Mouse (Mus musculus) small intestine, adult 2 months (tissue): ENCODE measurements around the gene Ppp1r10. TPM values are rescaled to one million over a fixed set of nuclear protein-coding genes. Genes with fewer than 3 reads are reported as not detected.

ENCODE experiments used
- H3K27ac ChIP-seq: fragments of 200-500 bp; 2 replicates; pipeline ENCODE4 v1.5.1; 2012; ENCODE audit warnings: low read depth, low read length, control low read depth, inconsistent platforms; ENCODE audit not compliant: insufficient read depth
- H3K27me3 ChIP-seq: fragments of 200-500 bp; 2 replicates; pipeline ENCODE4 v1.6.1; 2012; ENCODE audit warnings: mild to moderate bottlenecking, moderate library complexity, low read length, inconsistent platforms; ENCODE audit not compliant: control insufficient read depth, insufficient read depth
- H3K36me3 ChIP-seq: fragments of 200-500 bp; 2 replicates; pipeline ENCODE4 v1.6.1; 2012; ENCODE audit warnings: mild to moderate bottlenecking, low read length, control low read depth, inconsistent platforms; ENCODE audit not compliant: control insufficient read depth, insufficient read depth
- H3K4me1 ChIP-seq: fragments of 200-500 bp; 2 replicates; pipeline ENCODE4 v1.6.1; 2012; ENCODE audit warnings: low read length, inconsistent platforms, mixed read lengths; ENCODE audit not compliant: control insufficient read depth, insufficient read depth, insufficient read length
- H3K4me3 ChIP-seq: fragments of 200-500 bp; 2 replicates; pipeline ENCODE4 v1.5.1; 2012; ENCODE audit warnings: low read depth, mild to moderate bottlenecking, control low read depth, inconsistent platforms, low read length, moderate library complexity
- CTCF ChIP-seq: fragments of 200-500 bp; IDR thresholded peaks from 2 replicates; pipeline ENCODE4 v1.5.1; 2012; ENCODE audit warnings: low read depth, mild to moderate bottlenecking, control low read depth, inconsistent platforms, low read length, moderate library complexity, mixed read lengths; ENCODE audit not compliant: insufficient replicate concordance, insufficient read length; ENCODE audit errors: extremely low read depth
- POLR2A ChIP-seq: fragments of 200-500 bp; IDR thresholded peaks from 2 replicates; pipeline ENCODE4 v1.6.1; 2012; ENCODE audit warnings: low read depth, mild to moderate bottlenecking, control low read depth, inconsistent platforms, low read length, moderate library complexity
- WGBS: fragments of 180-500 bp; shearing (Covaris S2); methylation state at CpG from one replicate; pipeline ENCODE4 v1.1.7; 2018; 5-methylcytosine and 5-hydroxymethylcytosine counted together
- polyA plus RNA-seq: library from polyadenylated mRNA; depleted of rRNA; stranded (reverse); fragments of >200 nt; gene quantifications from 2 replicates; pipeline ENCODE4 v1.2.3, GENCODE M21; 2012

Gene Ppp1r10
- polyA plus RNA-seq, 1 experiment: 33.3 TPM

DNA sequence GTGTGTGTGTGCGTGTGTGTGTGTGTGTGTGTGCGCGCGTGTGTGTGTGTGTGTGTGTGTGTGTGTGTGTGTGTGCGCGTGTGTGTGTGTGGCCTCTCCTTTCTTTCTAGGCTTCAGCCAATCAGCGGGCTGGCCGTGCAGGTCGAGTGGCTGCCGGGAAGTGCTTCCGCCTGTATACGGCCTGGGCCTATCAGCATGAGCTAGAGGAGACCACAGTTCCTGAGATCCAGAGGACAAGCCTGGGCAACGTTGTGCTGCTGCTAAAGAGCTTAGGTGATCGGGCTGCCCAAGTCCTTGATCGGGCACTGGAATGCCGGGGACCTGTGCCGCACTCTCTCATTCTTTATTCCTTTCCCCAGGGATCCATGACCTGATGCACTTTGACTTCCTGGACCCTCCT, 28.5 kb upstream of the Ppp1r10 start:
- no peaks in the 10 kb centered on the region for H3K4me1 ChIP-seq
- no peak for TF ChIP-seq CTCF
- no peak overlapping the region for H3K27ac ChIP-seq
- no peak overlapping the region for H3K4me3 ChIP-seq
- no peaks in the 10 kb centered on the region for H3K27me3 ChIP-seq
- 91% methylated on average over 11 of the region's 17 CpGs for WGBS
- peaks cover 81% of the 10 kb centered on the region for H3K36me3 ChIP-seq

DNA sequence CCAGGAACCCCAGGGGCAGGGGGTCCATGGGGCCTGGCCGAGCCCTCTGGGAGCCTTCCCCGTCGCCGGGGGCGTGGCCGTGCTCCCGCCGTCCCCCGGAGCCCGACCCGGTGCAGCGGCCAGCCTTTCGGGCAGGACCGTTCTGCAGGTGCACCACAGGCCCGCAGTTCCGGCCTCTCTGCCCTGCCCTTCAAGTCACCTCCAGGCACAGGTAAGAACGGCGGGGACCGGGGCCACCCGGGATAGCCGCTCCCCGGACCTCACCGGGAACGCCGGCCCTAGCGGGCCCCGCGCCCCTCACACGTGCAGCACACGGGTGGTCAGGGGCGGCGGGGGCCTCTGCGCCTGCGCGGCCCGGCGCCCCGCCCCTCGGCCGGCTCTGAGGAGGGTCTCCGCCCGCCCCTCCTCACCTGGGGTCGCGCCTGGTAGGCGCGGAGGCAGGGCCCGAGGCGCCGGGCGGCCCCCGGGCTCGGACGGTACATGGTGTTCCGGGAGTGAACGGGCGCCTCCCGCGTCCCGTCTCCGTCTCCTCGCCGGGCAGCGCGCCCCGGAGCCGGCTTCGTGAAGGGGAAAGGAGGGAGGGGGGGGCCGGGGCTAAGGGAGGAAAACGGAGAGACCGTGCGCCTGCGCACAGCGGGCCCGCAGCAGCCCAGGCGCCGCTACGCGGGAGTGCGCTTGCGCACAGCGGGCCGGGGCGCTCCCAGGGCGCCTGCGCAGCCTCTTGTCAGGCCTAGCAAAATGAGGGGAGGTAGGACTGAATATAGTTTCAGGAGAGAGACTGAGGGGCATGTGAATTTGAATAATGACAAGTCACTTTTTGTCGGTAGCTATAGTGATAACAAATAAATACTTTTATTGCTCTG, 19.2 kb upstream of the Ppp1r10 start, which contains the start of gene 2310061I04Rik:
2310061I04Rik (minus strand) TSS at position 651 of the 863 bp plus-strand sequence.
- H3K36me3 ChIP-seq: peaks cover 21% of the 10 kb centered on the region

DNA sequence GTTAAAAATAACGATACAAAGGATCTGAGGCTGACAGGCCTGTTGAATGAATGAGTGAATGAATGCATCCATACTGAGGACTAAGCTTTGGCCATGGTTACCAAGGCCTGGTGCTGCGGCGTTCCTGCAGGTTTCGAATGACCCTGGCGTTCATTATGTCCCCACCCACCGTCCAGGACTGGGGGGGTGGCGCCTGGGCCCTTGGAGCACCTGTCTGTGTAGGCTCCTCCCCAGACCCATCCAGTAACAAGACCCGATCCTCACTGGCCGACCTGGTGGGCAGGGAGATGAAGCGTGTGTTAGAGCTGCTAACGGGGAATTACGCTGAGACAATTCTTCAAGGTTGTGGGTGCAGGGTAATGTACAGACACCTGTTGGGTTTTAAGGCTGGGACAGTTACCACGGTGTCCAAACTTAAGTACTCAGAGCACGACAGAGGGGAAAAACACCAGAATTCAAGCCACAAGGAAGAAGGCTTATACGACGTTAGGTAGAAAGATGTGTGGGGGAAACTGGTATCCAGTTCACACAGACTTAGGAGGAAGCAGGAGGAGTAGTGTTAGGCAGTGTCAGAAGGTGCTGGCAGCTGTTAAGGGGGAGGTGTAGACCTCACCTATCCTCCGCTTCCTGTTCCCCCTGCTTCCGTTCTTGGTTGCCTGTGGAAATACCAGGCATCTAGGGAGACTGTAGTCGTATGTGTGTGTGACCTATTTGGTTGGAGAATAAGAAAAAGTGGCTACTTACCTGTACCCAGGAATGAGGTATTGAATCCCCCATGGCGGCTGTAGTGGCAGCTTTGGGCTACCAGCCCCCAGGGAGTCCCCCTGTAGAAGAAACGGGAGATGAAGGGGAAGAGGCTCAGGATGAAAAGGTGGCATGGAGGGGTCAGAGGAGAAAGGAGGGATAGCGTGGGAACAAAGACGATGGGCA, 18.3 kb upstream of the Ppp1r10 start:
- Histone ChIP-seq H3K4me3 (peak overlapping the region; percentile 31), H3K27me3 (no peaks in the 10 kb centered on the region), H3K4me1 (peaks cover 7% of the 10 kb centered on the region), H3K36me3 (peaks cover 14% of the 10 kb centered on the region), H3K27ac (no peak overlapping the region)
- WGBS: 34% methylated on average over 23 of the region's 23 CpGs
- TF ChIP-seq POLR2A (no peak), CTCF (no peak)

More for the DNA sequence above, 19.2 kb upstream of the Ppp1r10 start, which contains the start of gene 2310061I04Rik:
- under 1% methylated on average over 82 of the region's 86 CpGs for WGBS
- TF ChIP-seq POLR2A (no peak), CTCF (no peak)
- Histone ChIP-seq H3K27me3 (no peaks in the 10 kb centered on the region), H3K27ac (peak within 1 kb of the TSS; percentile 51), H3K4me3 (peak within 1 kb of the TSS; percentile 94), H3K4me1 (peaks cover 7% of the 10 kb centered on the region)

DNA sequence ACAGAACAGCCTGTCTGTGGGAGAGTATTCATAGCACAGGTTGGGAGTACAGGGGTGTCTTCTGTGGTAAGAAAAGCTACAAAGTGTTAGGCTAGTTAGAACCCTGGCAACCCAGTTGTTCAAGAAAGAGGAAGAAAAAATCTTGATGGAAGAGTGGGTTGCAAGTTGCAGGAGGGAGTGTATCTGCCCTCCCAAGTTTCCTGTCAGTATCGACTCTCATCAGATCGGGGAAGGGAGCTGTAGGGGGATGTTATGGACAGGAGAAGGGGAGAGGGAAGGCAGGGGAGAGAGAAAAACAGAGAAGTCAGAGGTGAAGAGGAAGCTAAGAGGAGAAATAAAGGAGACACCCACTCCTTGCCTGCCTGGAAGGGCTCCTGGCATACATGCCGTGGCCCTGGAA, 15.6 kb upstream of the Ppp1r10 start:
- TF ChIP-seq CTCF: no peak
- no peak for TF ChIP-seq POLR2A
- H3K4me1 ChIP-seq: peaks cover 7% of the 10 kb centered on the region
- H3K4me3 ChIP-seq: no peak overlapping the region
- 88% methylated on average over 3 of the region's 3 CpGs for WGBS
- H3K27me3 ChIP-seq: no peaks in the 10 kb centered on the region
- peaks cover 11% of the 10 kb centered on the region for H3K36me3 ChIP-seq
- H3K27ac ChIP-seq: no peak overlapping the region

DNA sequence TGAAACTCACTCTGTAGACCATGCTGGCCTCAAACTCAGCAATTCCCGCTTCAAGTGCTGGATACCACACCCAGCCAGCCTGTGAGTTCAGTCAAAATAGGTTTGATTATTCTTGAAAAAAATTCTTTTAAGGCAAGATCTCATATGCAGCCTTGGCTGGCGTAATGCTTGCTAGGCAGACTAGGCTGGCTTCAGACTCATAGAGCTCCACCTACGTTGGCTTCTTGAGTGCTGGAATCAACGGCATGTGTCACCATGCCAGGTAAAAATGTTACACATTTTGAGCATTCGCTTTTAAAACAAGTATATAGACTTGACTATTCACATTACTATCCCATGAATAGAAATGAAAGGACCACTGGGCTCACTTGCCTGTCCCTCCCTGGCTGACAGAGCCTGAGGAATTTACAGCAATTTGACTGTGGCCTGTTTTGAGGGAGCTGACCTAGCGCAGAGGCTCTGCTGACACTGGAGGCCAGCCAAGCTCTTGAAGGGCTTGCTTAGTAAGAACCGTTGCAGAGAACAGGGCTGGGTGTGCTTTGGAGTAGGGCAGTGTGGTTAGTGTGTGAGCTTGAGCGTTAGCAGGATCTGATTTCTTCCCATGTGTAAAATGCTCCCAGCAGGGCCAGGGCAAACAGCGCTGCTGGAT, 12.8 kb upstream of the Ppp1r10 start:
- 82% methylated on average over 9 of the region's 9 CpGs for WGBS

DNA sequence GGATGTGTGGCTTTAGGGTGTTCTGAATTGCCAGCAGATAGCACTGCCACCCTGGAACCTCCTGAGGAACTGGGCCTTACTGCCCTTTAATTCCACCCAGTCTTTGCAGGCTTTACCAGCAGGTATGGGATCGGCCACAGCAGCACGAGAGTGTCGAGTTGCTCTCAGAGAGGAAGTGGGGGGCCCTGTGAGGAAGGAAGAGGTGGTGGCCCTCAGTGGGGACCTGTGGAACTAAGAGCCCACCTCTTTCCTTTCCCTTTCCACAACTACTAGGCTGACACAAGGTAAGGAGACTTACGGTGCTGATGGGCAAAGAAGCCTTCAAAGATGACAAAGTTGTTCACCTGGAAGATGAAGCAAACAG, 12.3 kb upstream of the Ppp1r10 start:
- Histone ChIP-seq H3K36me3 (peaks cover 16% of the 10 kb centered on the region), H3K4me1 (no peaks in the 10 kb centered on the region), H3K27me3 (no peaks in the 10 kb centered on the region), H3K4me3 (no peak overlapping the region), H3K27ac (no peak overlapping the region)
- TF ChIP-seq POLR2A: no peak
- TF ChIP-seq CTCF: no peak
- WGBS: 75% methylated on average over 4 of the region's 4 CpGs

More for the DNA sequence above, 12.8 kb upstream of the Ppp1r10 start:
- no peak for TF ChIP-seq POLR2A
- no peak for TF ChIP-seq CTCF
- no peaks in the 10 kb centered on the region for H3K27me3 ChIP-seq
- H3K36me3 ChIP-seq: peaks cover 15% of the 10 kb centered on the region
- H3K4me3 ChIP-seq: no peak overlapping the region
- H3K4me1 ChIP-seq: no peaks in the 10 kb centered on the region
- H3K27ac ChIP-seq: no peak overlapping the region
